Mouse (Mus musculus) cerebellum, adult (tissue): ENCODE measurements around the gene Mrps24.

Source experiments
- ATAC-seq: cut with Nextera tagmentation; 2 replicates; pipeline ENCODE4 v1.9.2; 2017; ENCODE audit warnings: mild to moderate bottlenecking, moderate library complexity, mixed read lengths; ENCODE audit not compliant: insufficient number of reproducible peaks, low FRiP score, low TSS enrichment

Mrps24 gene

GRCm38 (mm10) chr11:5706874-5707529, 8.5 kb downstream of the Mrps24 start:
- ATAC-seq, result peak; percentile 41

GRCm38 (mm10) chr11:5705972-5706371, 9.5 kb downstream of the Mrps24 start:
- ATAC-seq, result no peak

GRCm38 (mm10) chr11:5703341-5703740, 12.1 kb downstream of the Mrps24 start:
- no peak for ATAC-seq

GRCm38 (mm10) chr11:5702957-5703332, 12.5 kb downstream of the Mrps24 start:
- ATAC-seq, result no peak

- ATAC-seq, result no peak
These were observed 13.1 kb downstream of the Mrps24 start for GRCm38 (mm10) chr11:5702271-5702956.

GRCm38 (mm10) chr11:5701821-5702220, 13.7 kb downstream of the Mrps24 start:
- ATAC-seq, result no peak

- no peak for ATAC-seq
These were observed 14.2 kb downstream of the Mrps24 start for GRCm38 (mm10) chr11:5701300-5701699.

GRCm38 (mm10) chr11:5700808-5701207, 14.7 kb downstream of the Mrps24 start:
- no peak for ATAC-seq

- no peak for ATAC-seq
These were observed 23.7 kb downstream of the Mrps24 start for GRCm38 (mm10) chr11:5691775-5692174.

GRCm38 (mm10) chr11:5684283-5684682, 31.2 kb downstream of the Mrps24 start:
- no peak for ATAC-seq

- no peak for ATAC-seq
These were observed 32.9 kb downstream of the Mrps24 start for GRCm38 (mm10) chr11:5682541-5682940.
